Mouse (Mus musculus): ENCODE results near the gene Slc16a7. TPM values are rescaled to one million over a fixed set of nuclear protein-coding genes. Genes with fewer than 3 reads are reported as not detected.

Gene Slc16a7
- polyA plus RNA-seq (2012; fragmentation: generic; extraction: Trizol) = 0.04 TPM
- long read RNA-seq, experiment 1, partial matches to known transcripts = 0 of 1 reads
- long read RNA-seq, experiment 1, other reads (novel, unspliced or antisense) = 1 of 1 reads
- long read RNA-seq, experiment 2 = 0 reads

- Histone ChIP-seq H3K79me2 (ENCODE audit: control insufficient read depth, insufficient read depth) (no peaks in the 10 kb centered on the region), H3K4me3 (ENCODE audit: insufficient read depth, poor library complexity, severe bottlenecking) (no peak within 1 kb of the TSS), H3K79me3 (ENCODE audit: low read depth) (no peaks in the 10 kb centered on the region), H3ac (ENCODE audit: control insufficient read depth, insufficient read length, low read depth) (no peak within 1 kb of the TSS), H3K36me3 (ENCODE audit: control insufficient read depth, insufficient read depth) (no peaks in the 10 kb centered on the region), H3K27me3 (ENCODE audit: control insufficient read depth, insufficient read depth, insufficient read length) (no peaks in the 10 kb centered on the region)
- TF ChIP-seq MAX (IDR thresholded peaks at IDR 0.05) (no peak), FOSL1 (IDR thresholded peaks at IDR 0.05; ENCODE audit: insufficient read depth, low read length, poor library complexity, severe bottlenecking) (no peak), CTCF (IDR thresholded peaks at IDR 0.05; ENCODE audit: control insufficient read depth, insufficient read depth, insufficient read length) (no peak)
Measured at GRCm38 (mm10) chr10:125388876-125389786, at the start of gene Slc16a7. Gene Slc16a7, minus strand, starts transcription at chr10:125389465.

GRCm38 (mm10) chr10:125418795-125419194, 29.5 kb upstream of the Slc16a7 start:
- Histone ChIP-seq H3K36me3 (ENCODE audit: control insufficient read depth, insufficient read depth) (no peaks in the 10 kb centered on the region), H3K4me3 (ENCODE audit: insufficient read depth, poor library complexity, severe bottlenecking) (no peak overlapping the region), H3K27me3 (ENCODE audit: control insufficient read depth, insufficient read depth, insufficient read length) (no peaks in the 10 kb centered on the region), H3ac (ENCODE audit: control insufficient read depth, insufficient read length, low read depth) (no peak overlapping the region), H3K79me2 (ENCODE audit: control insufficient read depth, insufficient read depth) (no peaks in the 10 kb centered on the region), H3K79me3 (ENCODE audit: low read depth) (no peaks in the 10 kb centered on the region)
- TF ChIP-seq MYOD1 (IDR thresholded peaks at IDR 0.05; ENCODE audit: control insufficient read depth, insufficient read length, low read depth) (no peak), USF1 (IDR thresholded peaks at IDR 0.05; ENCODE audit: low read depth) (no peak), MAX (IDR thresholded peaks at IDR 0.05) (no peak), CEBPB (IDR thresholded peaks at IDR 0.05; ENCODE audit: low read depth) (no peak), MYOG (IDR thresholded peaks at IDR 0.05; ENCODE audit: control insufficient read depth, extremely low read depth, insufficient read length) (no peak), FOSL1 (IDR thresholded peaks at IDR 0.05; ENCODE audit: insufficient read depth, low read length, poor library complexity, severe bottlenecking) (no peak), CTCF (IDR thresholded peaks at IDR 0.05; ENCODE audit: control insufficient read depth, insufficient read depth, insufficient read length) (no peak)

GRCm38 (mm10) chr10:125399796-125400195, 10.5 kb upstream of the Slc16a7 start:
- TF ChIP-seq USF1 (IDR thresholded peaks at IDR 0.05; ENCODE audit: low read depth) (no peak), MYOD1 (IDR thresholded peaks at IDR 0.05; ENCODE audit: control insufficient read depth, insufficient read length, low read depth) (no peak), MYOG (IDR thresholded peaks at IDR 0.05; ENCODE audit: control insufficient read depth, extremely low read depth, insufficient read length) (no peak), MAX (IDR thresholded peaks at IDR 0.05) (no peak), CEBPB (IDR thresholded peaks at IDR 0.05; ENCODE audit: low read depth) (no peak), FOSL1 (IDR thresholded peaks at IDR 0.05; ENCODE audit: insufficient read depth, low read length, poor library complexity, severe bottlenecking) (no peak), CTCF (IDR thresholded peaks at IDR 0.05; ENCODE audit: control insufficient read depth, insufficient read depth, insufficient read length) (no peak)
- no peaks in the 10 kb centered on the region for H3K27me3 ChIP-seq (ENCODE audit: control insufficient read depth, insufficient read depth, insufficient read length)
- no peaks in the 10 kb centered on the region for H3K79me3 ChIP-seq (ENCODE audit: low read depth)
- H3ac ChIP-seq (ENCODE audit: control insufficient read depth, insufficient read length, low read depth) = no peak overlapping the region
- H3K36me3 ChIP-seq (ENCODE audit: control insufficient read depth, insufficient read depth) = no peaks in the 10 kb centered on the region
- no peaks in the 10 kb centered on the region for H3K79me2 ChIP-seq (ENCODE audit: control insufficient read depth, insufficient read depth)
- H3K4me3 ChIP-seq (ENCODE audit: insufficient read depth, poor library complexity, severe bottlenecking) = no peak overlapping the region

- no peak overlapping the region for H3K4me3 ChIP-seq (ENCODE audit: insufficient read depth, poor library complexity, severe bottlenecking)
- no peaks in the 10 kb centered on the region for H3K79me3 ChIP-seq (ENCODE audit: low read depth)
- no peaks in the 10 kb centered on the region for H3K27me3 ChIP-seq (ENCODE audit: control insufficient read depth, insufficient read depth, insufficient read length)
- H3ac ChIP-seq (ENCODE audit: control insufficient read depth, insufficient read length, low read depth) = no peak overlapping the region
- no peaks in the 10 kb centered on the region for H3K36me3 ChIP-seq (ENCODE audit: control insufficient read depth, insufficient read depth)
- no peaks in the 10 kb centered on the region for H3K79me2 ChIP-seq (ENCODE audit: control insufficient read depth, insufficient read depth)
- TF ChIP-seq MYOG (IDR thresholded peaks at IDR 0.05; ENCODE audit: control insufficient read depth, extremely low read depth, insufficient read length) (no peak), MYOD1 (IDR thresholded peaks at IDR 0.05; ENCODE audit: control insufficient read depth, insufficient read length, low read depth) (no peak), CTCF (IDR thresholded peaks at IDR 0.05; ENCODE audit: control insufficient read depth, insufficient read depth, insufficient read length) (no peak), USF1 (IDR thresholded peaks at IDR 0.05; ENCODE audit: low read depth) (no peak), CEBPB (IDR thresholded peaks at IDR 0.05; ENCODE audit: low read depth) (no peak), FOSL1 (IDR thresholded peaks at IDR 0.05; ENCODE audit: insufficient read depth, low read length, poor library complexity, severe bottlenecking) (no peak), MAX (IDR thresholded peaks at IDR 0.05) (no peak)
Measured at GRCm38 (mm10) chr10:125390011-125390410, 746 bp upstream of the Slc16a7 start.

- TF ChIP-seq CEBPB (IDR thresholded peaks at IDR 0.05; ENCODE audit: low read depth) (no peak), MAX (IDR thresholded peaks at IDR 0.05) (no peak), MYOG (IDR thresholded peaks at IDR 0.05; ENCODE audit: control insufficient read depth, extremely low read depth, insufficient read length) (no peak), USF1 (IDR thresholded peaks at IDR 0.05; ENCODE audit: low read depth) (no peak), MYOD1 (IDR thresholded peaks at IDR 0.05; ENCODE audit: control insufficient read depth, insufficient read length, low read depth) (no peak), FOSL1 (IDR thresholded peaks at IDR 0.05; ENCODE audit: insufficient read depth, low read length, poor library complexity, severe bottlenecking) (no peak), CTCF (IDR thresholded peaks at IDR 0.05; ENCODE audit: control insufficient read depth, insufficient read depth, insufficient read length) (no peak)
- Histone ChIP-seq H3K79me3 (ENCODE audit: low read depth) (no peaks in the 10 kb centered on the region), H3K36me3 (ENCODE audit: control insufficient read depth, insufficient read depth) (no peaks in the 10 kb centered on the region), H3K79me2 (ENCODE audit: control insufficient read depth, insufficient read depth) (no peaks in the 10 kb centered on the region), H3ac (ENCODE audit: control insufficient read depth, insufficient read length, low read depth) (no peak overlapping the region), H3K4me3 (ENCODE audit: insufficient read depth, poor library complexity, severe bottlenecking) (no peak overlapping the region), H3K27me3 (ENCODE audit: control insufficient read depth, insufficient read depth, insufficient read length) (no peaks in the 10 kb centered on the region)
Measured at GRCm38 (mm10) chr10:125388481-125388875, 787 bp downstream of the Slc16a7 start.

Measured in C2C12 (cell line).